Mouse (Mus musculus) lung, adult 2 months (tissue): ENCODE measurements around the gene Crybg2.

ENCODE experiments used
- CTCF ChIP-seq: fragments of 200-500 bp; IDR thresholded peaks from 2 replicates; pipeline ENCODE4 v1.5.1; 2011; ENCODE audit warnings: mild to moderate bottlenecking, low read length, control low read depth; ENCODE audit not compliant: insufficient read depth
- POLR2A ChIP-seq: fragments of 200-500 bp; IDR thresholded peaks from 2 replicates; pipeline ENCODE4 v1.6.1; 2011; ENCODE audit warnings: low read depth, mild to moderate bottlenecking, control low read depth, low read length, borderline replicate concordance; ENCODE audit errors: extremely low read depth

- TF ChIP-seq CTCF (no peak), POLR2A (no peak)
These were observed 42.4 kb upstream of the Crybg2 start for GRCm38 (mm10) chr4:134018038-134018778.
